Mouse (Mus musculus) heart, adult 2 months (tissue): ENCODE data around the gene Pax6.

Experiments used
- CTCF ChIP-seq: fragments of 200-600 bp; IDR thresholded peaks from 2 replicates; pipeline ENCODE4 v1.8.1; 2022; ENCODE audit warnings: antibody characterized with exemption, mild to moderate bottlenecking, moderate library complexity
- EP300 ChIP-seq: fragments of 200-500 bp; IDR thresholded peaks from 2 replicates; pipeline ENCODE4 v1.6.1; 2011; ENCODE audit warnings: low read depth, low read length, control low read depth; ENCODE audit not compliant: insufficient read depth
- POLR2A ChIP-seq: fragments of 200-500 bp; IDR thresholded peaks from 2 replicates; pipeline ENCODE4 v1.6.1; 2011; ENCODE audit warnings: mild to moderate bottlenecking, low read depth, low read length, control low read depth; ENCODE audit not compliant: insufficient read depth

DNA sequence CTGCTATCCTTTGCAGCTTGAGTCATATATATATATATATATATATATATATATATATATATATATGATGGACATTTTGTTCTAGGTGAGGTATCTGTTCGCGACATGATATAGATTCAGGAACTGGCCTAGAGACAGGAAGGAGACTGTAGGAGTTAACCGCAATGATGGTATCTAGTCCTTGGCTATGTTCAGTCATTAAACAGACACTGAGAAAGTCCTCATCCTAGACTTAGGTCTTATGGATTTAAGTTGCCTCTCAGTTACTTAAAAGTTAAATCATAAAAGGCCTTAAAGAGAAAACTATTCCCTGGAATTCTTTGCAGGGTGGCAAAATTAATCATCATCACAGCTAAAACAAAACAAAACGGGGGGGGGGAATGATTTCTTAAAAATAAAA, 9.6 kb downstream of the Pax6 start:
- TF ChIP-seq CTCF = no peak
- TF ChIP-seq POLR2A = no peak
- no peak for TF ChIP-seq EP300
